Mouse (Mus musculus) adrenal gland, adult 10 weeks (tissue): ENCODE measurements around the gene Hlcs. TPM values are rescaled to one million over a fixed set of nuclear protein-coding genes. Genes with fewer than 3 reads are reported as not detected.

Experiments used
- polyA plus RNA-seq: library from polyadenylated mRNA; stranded (reverse); fragments of 350-450 nt; fragmentation: Illumina TruSeq; extraction: RNeasy Lipid Tissue Mini Kit (QIAGEN cat#74804); gene quantifications from one replicate; pipeline ENCODE4 v1.2.3, GENCODE M21; 2014; ENCODE audit warnings: low read depth, low replicate concordance

Gene Hlcs
- polyA plus RNA-seq = 11.2 TPM

GRCm38 (mm10) chr16:94313229-94314030 lies at the start of gene Hlcs:
Gene Hlcs, minus strand, starts transcription at chr16:94313571.

GRCm38 (mm10) chr16:94327781-94328711 lies 14.7 kb upstream of the Hlcs start, which contains the start of gene Ripply3:
Gene Ripply3, plus strand, starts transcription at chr16:94328420.

GRCm38 (mm10) chr16:94084711-94085602 lies 228.4 kb downstream of the Hlcs start, which contains the start of gene Sim2:
Gene Sim2, plus strand, starts transcription at chr16:94084931.

Other genes with a start within 250 kb of the Hlcs start
- gene Sim2, start 228.6 kb downstream of the Hlcs start, polyA plus RNA-seq = not detected
- 12.0 TPM for gene Ripply3, start 14.8 kb upstream of the Hlcs start, polyA plus RNA-seq
- gene Ttc3, start 57.0 kb upstream of the Hlcs start, polyA plus RNA-seq = 294 TPM
- gene Pigp, start 58.3 kb upstream of the Hlcs start, polyA plus RNA-seq = 536 TPM
- 25.3 TPM for gene Vps26c, start 213.3 kb upstream of the Hlcs start, polyA plus RNA-seq